Mouse (Mus musculus) forebrain, postnatal 0 days (tissue): Measurements from ENCODE around the gene Galntl6. TPM values are rescaled to one million over a fixed set of nuclear protein-coding genes. Genes with fewer than 3 reads are reported as not detected.
A peak's percentile ranks its signal among the peaks of the same experiment; 100 is the strongest.

ENCODE experiments used
- ATAC-seq: fragments of 200-750 bp; cut with Nextera tagmentation; 2 replicates; pipeline ENCODE4 v1.8.0; 2017; ENCODE audit warnings: mild to moderate bottlenecking, moderate library complexity
- DNase-seq: peaks from one replicate; pipeline ENCODE4 v3.0.0-alpha.2; 2015
- H3K27ac ChIP-seq: fragments of 300-500 bp; sonication (generic); 2 replicates; pipeline ENCODE4 v1.5.1; 2014; ENCODE audit warnings: low read depth, mild to moderate bottlenecking, antibody characterized with exemption, low read length, moderate library complexity, mixed read lengths
- H3K27me3 ChIP-seq: fragments of 300-500 bp; sonication (generic); 2 replicates; pipeline ENCODE4 v1.6.1; 2014; ENCODE audit warnings: mild to moderate bottlenecking, low read length, mixed read lengths; ENCODE audit not compliant: insufficient read depth
- H3K36me3 ChIP-seq: fragments of 300-500 bp; sonication (generic); 2 replicates; pipeline ENCODE4 v1.6.1; 2014; ENCODE audit warnings: mild to moderate bottlenecking, moderate library complexity; ENCODE audit not compliant: insufficient read depth
- H3K4me1 ChIP-seq: fragments of 300-500 bp; sonication (generic); 2 replicates; pipeline ENCODE4 v1.6.1; 2014; ENCODE audit warnings: antibody characterized with exemption; ENCODE audit not compliant: insufficient read depth
- H3K4me2 ChIP-seq: fragments of 300-500 bp; sonication (generic); 2 replicates; pipeline ENCODE4 v1.6.1; 2014; ENCODE audit warnings: low read depth, mild to moderate bottlenecking, moderate library complexity
- H3K4me3 ChIP-seq: fragments of 300-500 bp; sonication (generic); 2 replicates; pipeline ENCODE4 v1.5.1; 2014; ENCODE audit warnings: low read depth, low read length, mixed read lengths
- H3K9ac ChIP-seq: fragments of 300-500 bp; sonication (generic); 2 replicates; pipeline ENCODE4 v1.6.1; 2014; ENCODE audit warnings: mild to moderate bottlenecking
- H3K9me3 ChIP-seq: fragments of 300-500 bp; sonication (generic); 2 replicates; pipeline ENCODE4 v1.6.1; 2016; ENCODE audit warnings: low read length
- CTCF ChIP-seq: sonication (generic); IDR thresholded peaks from 2 replicates; pipeline ENCODE4 v1.5.1; 2016; ENCODE audit warnings: antibody characterized with exemption, control low read depth, low read depth
- WGBS: fragments of 180-500 bp; shearing (Covaris S2); extraction: QIAGEN DNeasy Blood & Tissue Kit; methylation state at CpG from one replicate; pipeline ENCODE4 v1.1.7; 2014; 5-methylcytosine and 5-hydroxymethylcytosine counted together
- polyA plus RNA-seq: library from polyadenylated mRNA; unstranded; fragments of >200 nt; fragmentation: Nextera tagmentation; extraction: Ambion mirVana; gene quantifications from 2 replicates; pipeline ENCODE4 v1.2.1, GENCODE M21; 2015
- total RNA-seq: library from RNA; depleted of rRNA; stranded (reverse); fragments of >200 nt; gene quantifications from 2 replicates; pipeline ENCODE4 v1.2.3, GENCODE M21; 2014

Galntl6 gene
- total and polyA plus RNA-seq, 2 experiments from 2014 or later, result 15.0 to 27.8 TPM

- DNase-seq (peak; percentile 24), ATAC-seq (peak; percentile 36)
- no peak overlapping the region for H3K9ac ChIP-seq
- no peaks in the 10 kb centered on the region for H3K36me3 ChIP-seq
- H3K27ac ChIP-seq, result no peak overlapping the region
- H3K4me1 ChIP-seq, result no peaks in the 10 kb centered on the region
- H3K4me3 ChIP-seq, result no peak overlapping the region
- 31% methylated on average over 2 of the region's 2 CpGs for WGBS
- H3K27me3 ChIP-seq, result no peaks in the 10 kb centered on the region
- no peak for TF ChIP-seq CTCF
- H3K4me2 ChIP-seq, result no peak overlapping the region
- no peaks in the 10 kb centered on the region for H3K9me3 ChIP-seq
Observed at GRCm38 (mm10) chr8:57974093-57974492, 938.3 kb downstream of the Galntl6 start.

GRCm38 (mm10) chr8:57972832-57973231, 939.6 kb downstream of the Galntl6 start:
- no peak overlapping the region for H3K4me2 ChIP-seq
- no peaks in the 10 kb centered on the region for H3K27me3 ChIP-seq
- no peaks in the 10 kb centered on the region for H3K36me3 ChIP-seq
- H3K4me1 ChIP-seq, result no peaks in the 10 kb centered on the region
- no peak overlapping the region for H3K27ac ChIP-seq
- no peak overlapping the region for H3K4me3 ChIP-seq
- H3K9me3 ChIP-seq, result no peaks in the 10 kb centered on the region
- no peak for TF ChIP-seq CTCF
- no peak for DNase-seq
- WGBS, result 40% methylated on average over 3 of the region's 3 CpGs
- ATAC-seq, result no peak
- H3K9ac ChIP-seq, result no peak overlapping the region

- H3K4me3 ChIP-seq, result no peak overlapping the region
- no peaks in the 10 kb centered on the region for H3K27me3 ChIP-seq
- DNase-seq (peak; percentile 33), ATAC-seq (no peak)
- no peak overlapping the region for H3K9ac ChIP-seq
- H3K9me3 ChIP-seq, result no peaks in the 10 kb centered on the region
- H3K36me3 ChIP-seq, result no peaks in the 10 kb centered on the region
- 14% methylated on average over 6 of the region's 6 CpGs for WGBS
- no peak overlapping the region for H3K27ac ChIP-seq
- peak; percentile 60 for TF ChIP-seq CTCF
- H3K4me1 ChIP-seq, result peaks cover 3% of the 10 kb centered on the region
- H3K4me2 ChIP-seq, result no peak overlapping the region
Observed at GRCm38 (mm10) chr8:57966676-57967075, 945.8 kb downstream of the Galntl6 start.

- no peak overlapping the region for H3K27ac ChIP-seq
- DNase-seq (no peak), ATAC-seq (no peak)
- no peak for TF ChIP-seq CTCF
- 51% methylated on average over 5 of the region's 5 CpGs for WGBS
- H3K4me2 ChIP-seq, result no peak overlapping the region
- no peak overlapping the region for H3K9ac ChIP-seq
- no peaks in the 10 kb centered on the region for H3K9me3 ChIP-seq
- H3K4me3 ChIP-seq, result no peak overlapping the region
- no peaks in the 10 kb centered on the region for H3K27me3 ChIP-seq
- peaks cover 3% of the 10 kb centered on the region for H3K4me1 ChIP-seq
- H3K36me3 ChIP-seq, result no peaks in the 10 kb centered on the region
Observed at GRCm38 (mm10) chr8:57965508-57965907, 946.9 kb downstream of the Galntl6 start.

GRCm38 (mm10) chr8:57962286-57963110, 949.9 kb downstream of the Galntl6 start:
- peaks cover 3% of the 10 kb centered on the region for H3K4me1 ChIP-seq
- H3K9ac ChIP-seq, result no peak overlapping the region
- H3K4me2 ChIP-seq, result peak overlapping the region; percentile 6; the same call in 1 of the 2 replicates
- DNase-seq (peak; percentile 87), ATAC-seq (peak; percentile 92)
- TF ChIP-seq CTCF, result 0 out of 2 replicates have a peak, but pooled peaks have one; percentile 7
- peak overlapping the region; percentile 51 for H3K27ac ChIP-seq
- no peaks in the 10 kb centered on the region for H3K9me3 ChIP-seq
- H3K27me3 ChIP-seq, result no peaks in the 10 kb centered on the region
- no peak overlapping the region for H3K4me3 ChIP-seq
- H3K36me3 ChIP-seq, result no peaks in the 10 kb centered on the region
- WGBS, result 32% methylated on average over 12 of the region's 12 CpGs

- H3K27me3 ChIP-seq, result no peaks in the 10 kb centered on the region
- no peaks in the 10 kb centered on the region for H3K9me3 ChIP-seq
- DNase-seq, result no peak
- peaks cover 3% of the 10 kb centered on the region for H3K4me1 ChIP-seq
- H3K36me3 ChIP-seq, result no peaks in the 10 kb centered on the region
- no peak overlapping the region for H3K4me2 ChIP-seq
- H3K27ac ChIP-seq, result no peak overlapping the region
- ATAC-seq, result no peak
- no peak overlapping the region for H3K9ac ChIP-seq
- TF ChIP-seq CTCF, result no peak
- no peak overlapping the region for H3K4me3 ChIP-seq
- 58% methylated on average over 3 of the region's 3 CpGs for whole genome bisulfite sequencing
Observed at GRCm38 (mm10) chr8:57959136-57959535, 953.3 kb downstream of the Galntl6 start.

GRCm38 (mm10) chr8:57958121-57958901, 954.1 kb downstream of the Galntl6 start:
- Histone ChIP-seq H3K36me3 (no peaks in the 10 kb centered on the region), H3K27me3 (no peaks in the 10 kb centered on the region), H3K9me3 (no peaks in the 10 kb centered on the region), H3K9ac (no peak overlapping the region), H3K27ac (no peak overlapping the region), H3K4me2 (no peak overlapping the region), H3K4me3 (no peak overlapping the region), H3K4me1 (no peaks in the 10 kb centered on the region; the same call in 1 of the 2 replicates)
- DNase-seq (no peak), ATAC-seq (no peak)
- no peak for TF ChIP-seq CTCF
- WGBS, result 57% methylated on average over 16 of the region's 16 CpGs
